Mouse (Mus musculus) embryonic facial prominence, embryonic 13.5 days (tissue): ENCODE data around the gene Grb10. TPM values are rescaled to one million over a fixed set of nuclear protein-coding genes. Genes with fewer than 3 reads are reported as not detected.

Source experiments
- ATAC-seq: fragments of 200-750 bp; cut with Nextera tagmentation; 2 replicates; pipeline ENCODE4 v1.8.0; 2017; ENCODE audit warnings: low read depth; ENCODE audit not compliant: insufficient number of reproducible peaks, insufficient read depth, low FRiP score, low TSS enrichment
- H3K27ac ChIP-seq: fragments of 300-500 bp; sonication (generic); 2 replicates; pipeline ENCODE4 v1.5.1; 2015; ENCODE audit warnings: moderate library complexity, mild to moderate bottlenecking, inconsistent platforms
- H3K27me3 ChIP-seq: fragments of 300-500 bp; sonication (generic); 2 replicates; pipeline ENCODE4 v1.6.1; 2015; ENCODE audit warnings: mild to moderate bottlenecking, inconsistent platforms
- H3K36me3 ChIP-seq: fragments of 300-500 bp; sonication (generic); 2 replicates; pipeline ENCODE4 v1.6.1; 2015; ENCODE audit warnings: mild to moderate bottlenecking, inconsistent platforms
- H3K4me1 ChIP-seq: fragments of 300-500 bp; sonication (generic); 2 replicates; pipeline ENCODE4 v1.6.1; 2015; ENCODE audit warnings: inconsistent platforms
- H3K4me2 ChIP-seq: fragments of 300-500 bp; sonication (generic); 2 replicates; pipeline ENCODE4 v1.6.1; 2015; ENCODE audit warnings: moderate library complexity, mild to moderate bottlenecking, inconsistent platforms
- H3K4me3 ChIP-seq: fragments of 300-500 bp; sonication (generic); 2 replicates; pipeline ENCODE4 v1.5.1; 2015; ENCODE audit warnings: mild to moderate bottlenecking, inconsistent platforms
- H3K9ac ChIP-seq: fragments of 300-500 bp; sonication (generic); 2 replicates; pipeline ENCODE4 v1.6.1; 2015; ENCODE audit warnings: mild to moderate bottlenecking, inconsistent platforms
- H3K9me3 ChIP-seq: fragments of 300-500 bp; sonication (generic); 2 replicates; pipeline ENCODE4 v1.6.1; 2016; ENCODE audit warnings: inconsistent platforms
- WGBS: fragments of 180-500 bp; shearing (Covaris S2); methylation state at CpG from one replicate; pipeline ENCODE4 v1.1.7; 2015; ENCODE audit warnings: mixed read lengths; 5-methylcytosine and 5-hydroxymethylcytosine counted together
- polyA plus RNA-seq: library from polyadenylated mRNA; unstranded; fragments of >200 nt; fragmentation: Nextera tagmentation; extraction: Ambion mirVana; gene quantifications from 2 replicates; pipeline ENCODE4 v1.2.1, GENCODE M21; 2015

Gene Grb10
- polyA plus RNA-seq, 1 experiment from 2014 or later, result 444 TPM

DNA sequence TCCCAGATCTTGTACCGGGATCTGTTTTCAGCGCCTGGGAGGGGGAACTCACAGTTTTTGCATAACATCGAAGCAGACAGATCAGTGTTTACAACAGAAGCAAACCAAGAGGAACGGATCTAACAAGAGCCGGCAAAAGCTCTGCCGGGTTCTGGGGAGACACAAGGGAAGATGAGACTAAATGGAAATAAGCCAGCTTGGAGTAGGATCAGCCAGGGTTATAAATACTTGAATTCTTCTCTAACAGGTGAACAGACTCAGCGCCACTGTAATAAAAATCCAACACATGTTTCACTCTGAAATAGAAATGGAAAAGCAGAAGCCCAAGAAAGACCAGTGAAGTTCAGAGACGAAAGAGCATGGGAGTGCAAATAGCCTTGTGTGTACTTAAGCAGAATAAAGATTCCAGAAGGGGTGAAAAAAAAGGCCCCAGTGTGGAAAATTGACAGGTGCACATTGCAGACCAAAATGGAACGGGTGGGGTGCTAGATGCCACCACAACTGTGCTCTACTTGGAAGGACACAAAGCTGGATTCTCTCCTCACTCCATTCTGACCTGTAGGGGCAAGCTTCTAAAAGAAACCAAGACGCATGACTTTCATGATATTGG, 145.4 kb downstream of the Grb10 start:
- H3K9me3 ChIP-seq, result no peaks in the 10 kb centered on the region
- 51% methylated on average over 10 of the region's 10 CpGs for WGBS
- no peaks in the 10 kb centered on the region for H3K36me3 ChIP-seq
- no peak for ATAC-seq
- H3K27ac ChIP-seq, result no peak overlapping the region
- no peaks in the 10 kb centered on the region for H3K4me1 ChIP-seq
- no peak overlapping the region for H3K4me3 ChIP-seq
- H3K27me3 ChIP-seq, result no peaks in the 10 kb centered on the region
- H3K4me2 ChIP-seq, result no peak overlapping the region
- no peak overlapping the region for H3K9ac ChIP-seq

DNA sequence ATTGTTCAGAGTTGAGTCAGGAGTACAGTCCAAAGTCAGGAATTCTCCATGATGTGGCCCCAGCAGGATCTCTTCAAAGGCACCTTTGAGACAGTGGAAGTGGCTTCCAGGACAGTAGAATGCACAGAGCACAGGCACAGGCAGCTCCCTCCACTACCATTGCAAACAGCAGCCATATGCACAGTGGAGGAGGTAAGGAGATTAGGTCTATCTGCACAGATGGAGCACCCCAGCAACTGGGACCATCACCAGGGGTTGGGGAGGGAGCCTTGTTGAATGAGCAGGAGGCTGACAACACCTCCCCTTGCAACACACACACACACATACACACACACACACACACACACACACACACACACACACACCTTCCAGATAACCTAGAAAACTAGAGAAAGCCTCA, 146.7 kb downstream of the Grb10 start:
- Histone ChIP-seq H3K9ac (no peak overlapping the region), H3K4me3 (no peak overlapping the region), H3K36me3 (no peaks in the 10 kb centered on the region), H3K4me1 (no peaks in the 10 kb centered on the region), H3K9me3 (no peaks in the 10 kb centered on the region), H3K27ac (no peak overlapping the region), H3K4me2 (no peak overlapping the region), H3K27me3 (no peaks in the 10 kb centered on the region)
- ATAC-seq, result no peak

DNA sequence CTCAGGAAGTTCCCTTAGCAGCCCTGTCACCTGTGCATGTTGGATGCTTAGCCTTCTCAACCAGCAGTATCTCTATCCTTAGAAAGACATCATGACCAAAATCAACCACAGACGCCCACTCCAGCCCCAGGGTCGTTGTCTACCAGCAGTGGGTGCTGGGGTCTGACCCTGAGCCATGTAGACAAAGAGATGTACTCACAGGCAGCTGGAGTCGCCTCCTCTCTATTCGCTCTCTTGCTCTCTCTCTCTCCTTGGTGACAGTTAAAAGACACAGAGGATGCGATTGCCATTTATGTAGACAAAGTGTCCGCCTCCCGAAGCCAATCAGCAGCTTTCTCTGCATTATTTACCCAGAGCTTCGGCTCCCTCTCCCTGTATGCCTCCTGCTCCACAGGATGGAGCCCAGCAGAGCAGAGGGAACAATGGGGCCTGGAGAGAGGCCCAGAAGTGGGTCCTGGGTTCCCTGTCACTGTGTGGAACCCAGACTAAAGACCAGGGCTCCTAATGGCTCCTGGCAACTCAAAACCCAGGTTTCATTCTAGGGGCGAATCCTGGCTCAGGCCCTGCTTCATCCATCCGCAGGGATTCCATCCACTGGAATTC, 148.2 kb downstream of the Grb10 start:
- 67% methylated on average over 10 of the region's 10 CpGs for WGBS
- no peaks in the 10 kb centered on the region for H3K36me3 ChIP-seq
- no peak for ATAC-seq

DNA sequence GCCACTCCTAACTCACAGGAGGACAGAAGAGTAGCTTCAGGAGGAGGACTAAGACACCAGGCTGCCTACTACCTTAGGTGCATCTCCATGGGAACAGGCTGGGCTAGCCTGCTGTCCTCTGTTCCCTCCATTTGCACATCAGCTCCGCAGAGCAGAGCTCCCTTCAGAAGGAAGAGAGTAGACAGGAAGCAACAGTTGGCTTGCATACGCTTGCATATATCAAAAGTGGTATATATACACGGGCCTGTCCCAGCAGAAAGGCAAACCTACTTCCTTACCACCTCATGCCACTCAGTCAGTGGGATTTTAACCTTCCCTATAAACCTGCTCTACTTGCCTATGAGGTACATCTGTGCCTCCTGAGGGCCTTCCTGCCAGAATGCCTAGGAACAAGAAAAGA, 149.8 kb downstream of the Grb10 start:
- no peak overlapping the region for H3K4me2 ChIP-seq
- 74% methylated on average over 3 of the region's 3 CpGs for WGBS
- H3K4me1 ChIP-seq, result peaks cover 22% of the 10 kb centered on the region
- H3K27ac ChIP-seq, result no peak overlapping the region
- no peak overlapping the region for H3K4me3 ChIP-seq
- no peaks in the 10 kb centered on the region for H3K36me3 ChIP-seq
- ATAC-seq, result no peak
- no peaks in the 10 kb centered on the region for H3K9me3 ChIP-seq
- no peak overlapping the region for H3K9ac ChIP-seq
- no peaks in the 10 kb centered on the region for H3K27me3 ChIP-seq

More for the DNA sequence above, 148.2 kb downstream of the Grb10 start:
- no peak overlapping the region for H3K4me3 ChIP-seq
- H3K4me1 ChIP-seq, result peaks cover 13% of the 10 kb centered on the region
- no peak overlapping the region for H3K4me2 ChIP-seq
- no peaks in the 10 kb centered on the region for H3K27me3 ChIP-seq
- no peak overlapping the region for H3K9ac ChIP-seq
- H3K9me3 ChIP-seq, result no peaks in the 10 kb centered on the region
- H3K27ac ChIP-seq, result no peak overlapping the region

DNA sequence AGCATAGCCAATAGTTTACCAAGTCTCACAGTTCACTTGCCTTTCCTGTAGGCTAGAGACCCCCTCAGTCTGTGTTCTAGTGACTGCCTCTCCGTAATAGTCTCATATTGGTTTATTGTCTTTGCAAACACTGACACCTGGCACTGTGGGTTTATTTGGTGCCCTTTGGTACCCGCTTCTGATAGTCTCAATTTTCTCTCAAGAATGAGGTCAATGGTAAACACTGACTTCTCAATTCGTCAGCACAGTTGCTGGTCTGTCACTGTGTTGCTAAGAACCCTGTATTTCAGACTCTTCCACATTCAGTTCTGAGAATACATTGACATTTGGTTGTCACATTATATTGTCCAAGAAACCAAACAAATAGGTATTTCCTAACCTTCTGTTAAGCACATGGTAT, 150.4 kb downstream of the Grb10 start:
- no peak for ATAC-seq
- Histone ChIP-seq H3K9ac (no peak overlapping the region), H3K27me3 (no peaks in the 10 kb centered on the region), H3K27ac (no peak overlapping the region), H3K36me3 (no peaks in the 10 kb centered on the region), H3K4me2 (no peak overlapping the region), H3K4me3 (no peak overlapping the region), H3K9me3 (no peaks in the 10 kb centered on the region), H3K4me1 (peaks cover 22% of the 10 kb centered on the region)
- 79% methylated on average over 3 of the region's 3 CpGs for WGBS

DNA sequence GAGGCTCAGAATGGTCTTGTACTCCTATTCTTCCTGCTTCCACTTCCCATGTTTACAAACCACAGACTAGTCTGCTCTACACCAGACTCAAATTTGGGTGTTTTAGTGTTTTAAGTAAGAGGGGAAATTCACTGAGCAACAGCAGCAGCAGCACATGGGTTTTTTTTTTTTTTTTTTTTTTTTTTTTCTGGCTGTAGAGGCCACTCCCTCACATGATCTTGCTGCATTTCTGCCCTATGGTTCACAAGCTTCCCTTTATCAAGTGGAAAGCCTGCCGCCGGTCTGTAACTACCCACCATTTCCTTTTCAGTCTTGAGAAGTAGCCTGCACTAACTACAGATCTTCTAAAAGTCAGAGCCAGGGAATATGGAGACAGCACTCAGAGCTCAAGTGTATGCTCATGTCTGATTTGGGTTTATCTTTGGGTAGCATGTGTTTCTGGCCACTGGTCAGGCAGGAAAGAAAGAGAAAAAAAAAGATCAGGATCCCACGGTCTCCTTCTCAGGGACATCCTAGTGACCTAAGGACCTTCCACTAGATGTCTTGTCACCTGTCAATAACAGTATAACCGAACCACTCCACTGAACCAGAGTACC, 152.0 kb downstream of the Grb10 start:
- H3K27ac ChIP-seq, result peak overlapping the region; percentile 8; the same call in 1 of the 2 replicates
- ATAC-seq, result no peak
- no peaks in the 10 kb centered on the region for H3K27me3 ChIP-seq
- 48% methylated on average over 4 of the region's 4 CpGs for WGBS
- H3K9ac ChIP-seq, result no peak overlapping the region
- no peaks in the 10 kb centered on the region for H3K36me3 ChIP-seq
- no peak overlapping the region for H3K4me3 ChIP-seq
- no peaks in the 10 kb centered on the region for H3K9me3 ChIP-seq
- H3K4me2 ChIP-seq, result no peak overlapping the region
- peaks cover 24% of the 10 kb centered on the region for H3K4me1 ChIP-seq

DNA sequence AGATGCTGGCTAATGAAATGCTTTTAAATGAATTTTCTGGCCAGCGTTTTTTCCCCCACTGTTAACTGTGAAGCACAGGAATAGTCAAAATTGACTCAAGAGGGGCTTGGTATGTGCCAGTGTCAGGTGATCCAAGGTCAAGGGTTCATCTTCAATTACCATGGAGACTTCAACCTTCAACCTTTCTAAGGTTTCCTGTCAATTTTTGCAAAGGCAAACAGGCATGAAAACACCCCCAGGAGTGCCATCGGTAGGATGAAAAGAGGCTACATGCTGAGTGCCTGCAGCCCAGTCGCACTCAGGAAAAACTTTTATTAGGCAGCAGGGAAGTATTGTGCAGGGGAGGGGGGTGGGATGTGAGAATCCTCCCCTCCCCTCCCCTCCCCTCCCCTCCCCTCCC, 152.6 kb downstream of the Grb10 start:
- Histone ChIP-seq H3K9ac (no peak overlapping the region), H3K27me3 (no peaks in the 10 kb centered on the region), H3K4me1 (peaks cover 30% of the 10 kb centered on the region), H3K9me3 (no peaks in the 10 kb centered on the region), H3K4me3 (no peak overlapping the region), H3K4me2 (no peak overlapping the region), H3K27ac (peak overlapping the region; percentile 77), H3K36me3 (no peaks in the 10 kb centered on the region)
- WGBS, result 6% methylated on average over 3 of the region's 3 CpGs
- no peak for ATAC-seq

DNA sequence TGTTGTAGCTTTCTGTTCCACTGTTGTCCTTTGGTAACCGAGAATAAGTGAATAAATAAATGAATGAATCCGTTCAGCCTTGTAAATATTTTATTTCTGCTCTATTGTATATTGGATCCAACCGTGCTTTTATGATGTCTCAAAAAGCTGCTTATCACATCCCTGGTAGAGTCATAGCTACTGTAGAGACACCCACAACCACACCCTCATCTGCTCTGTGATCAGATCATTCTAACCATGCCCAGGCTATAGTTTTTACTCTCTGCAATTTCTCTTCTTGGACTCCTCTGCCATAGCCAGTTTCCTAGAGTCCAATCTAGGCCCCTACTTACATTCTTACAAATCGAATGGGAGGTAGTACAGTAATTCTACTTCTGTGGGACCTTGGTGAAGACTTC, 153.2 kb downstream of the Grb10 start:
- no peaks in the 10 kb centered on the region for H3K36me3 ChIP-seq
- no peaks in the 10 kb centered on the region for H3K27me3 ChIP-seq
- 78% methylated on average over 4 of the region's 4 CpGs for whole genome bisulfite sequencing
- no peaks in the 10 kb centered on the region for H3K9me3 ChIP-seq
- ATAC-seq, result no peak
- no peak overlapping the region for H3K9ac ChIP-seq
- H3K4me3 ChIP-seq, result no peak overlapping the region
- H3K4me1 ChIP-seq, result peaks cover 36% of the 10 kb centered on the region
- H3K4me2 ChIP-seq, result no peak overlapping the region
- peak overlapping the region; percentile 77 for H3K27ac ChIP-seq

DNA sequence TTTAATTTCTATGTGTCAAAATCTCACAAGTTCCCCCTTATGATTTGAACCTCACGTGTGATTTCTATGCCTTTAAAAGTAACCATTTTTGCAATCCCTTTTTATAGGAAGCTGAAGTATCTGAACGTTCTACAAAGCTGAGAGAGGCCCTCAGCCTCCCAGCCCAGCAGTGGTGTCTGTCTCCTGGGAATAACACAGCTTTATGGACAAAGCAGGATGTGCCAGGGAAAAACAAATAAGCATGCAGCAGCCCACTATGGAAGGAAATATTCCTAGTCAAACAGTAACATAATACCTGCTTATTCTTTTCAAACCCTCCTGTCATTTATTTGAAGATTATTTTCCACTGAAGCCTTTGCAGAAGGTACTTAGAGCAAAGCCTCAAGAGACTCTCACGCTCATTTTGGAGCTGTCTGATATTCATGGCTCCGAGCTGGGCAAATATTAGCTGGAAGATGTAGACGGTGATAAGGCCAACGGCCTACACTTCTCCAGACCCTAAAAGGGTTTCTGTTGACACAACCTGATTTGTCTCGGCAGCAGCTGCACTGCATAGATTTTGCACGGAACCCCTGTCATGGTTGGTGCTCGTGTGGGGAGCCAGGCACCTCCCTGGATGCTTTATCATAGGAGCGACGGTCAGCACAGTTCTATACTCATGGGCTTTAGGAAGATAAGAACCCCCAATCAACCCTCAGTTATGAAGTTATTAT, 153.8 kb downstream of the Grb10 start:
- no peak for ATAC-seq
- no peak overlapping the region; the same call in 1 of the 2 replicates for H3K4me2 ChIP-seq
- no peak overlapping the region for H3K4me3 ChIP-seq
- 31% methylated on average over 11 of the region's 11 CpGs for WGBS
- H3K27me3 ChIP-seq, result no peaks in the 10 kb centered on the region
- H3K36me3 ChIP-seq, result no peaks in the 10 kb centered on the region
- no peaks in the 10 kb centered on the region for H3K9me3 ChIP-seq
- peaks cover 42% of the 10 kb centered on the region for H3K4me1 ChIP-seq
- no peak overlapping the region for H3K9ac ChIP-seq
- H3K27ac ChIP-seq, result peak overlapping the region; percentile 77

DNA sequence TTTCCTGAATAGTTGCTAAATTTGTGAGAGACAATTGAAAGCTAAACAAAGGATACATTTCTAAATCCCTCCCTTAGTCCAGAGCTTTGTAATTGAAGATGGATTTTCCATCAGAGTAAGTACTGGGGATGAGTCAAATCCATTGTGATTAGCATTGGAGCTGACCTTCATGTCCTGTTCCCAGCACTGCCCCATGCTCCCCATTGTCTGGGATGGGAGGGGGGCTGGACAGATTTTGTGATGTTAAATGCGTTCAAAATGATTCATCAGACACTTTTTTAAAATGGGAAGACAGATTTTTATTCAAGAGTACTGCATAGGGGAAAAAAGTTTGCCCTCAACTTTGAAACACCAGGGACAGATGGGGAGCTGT, 156.7 kb downstream of the Grb10 start:
- H3K27me3 ChIP-seq, result no peaks in the 10 kb centered on the region
- no peaks in the 10 kb centered on the region for H3K9me3 ChIP-seq
- H3K36me3 ChIP-seq, result no peaks in the 10 kb centered on the region
- no peak overlapping the region for H3K9ac ChIP-seq
- H3K4me2 ChIP-seq, result no peak overlapping the region
- peaks cover 69% of the 10 kb centered on the region for H3K4me1 ChIP-seq
- H3K4me3 ChIP-seq, result no peak overlapping the region
- 56% methylated on average over 1 of the region's 1 CpGs for WGBS
- H3K27ac ChIP-seq, result peak overlapping the region; percentile 22; the same call in 1 of the 2 replicates
- no peak for ATAC-seq

DNA sequence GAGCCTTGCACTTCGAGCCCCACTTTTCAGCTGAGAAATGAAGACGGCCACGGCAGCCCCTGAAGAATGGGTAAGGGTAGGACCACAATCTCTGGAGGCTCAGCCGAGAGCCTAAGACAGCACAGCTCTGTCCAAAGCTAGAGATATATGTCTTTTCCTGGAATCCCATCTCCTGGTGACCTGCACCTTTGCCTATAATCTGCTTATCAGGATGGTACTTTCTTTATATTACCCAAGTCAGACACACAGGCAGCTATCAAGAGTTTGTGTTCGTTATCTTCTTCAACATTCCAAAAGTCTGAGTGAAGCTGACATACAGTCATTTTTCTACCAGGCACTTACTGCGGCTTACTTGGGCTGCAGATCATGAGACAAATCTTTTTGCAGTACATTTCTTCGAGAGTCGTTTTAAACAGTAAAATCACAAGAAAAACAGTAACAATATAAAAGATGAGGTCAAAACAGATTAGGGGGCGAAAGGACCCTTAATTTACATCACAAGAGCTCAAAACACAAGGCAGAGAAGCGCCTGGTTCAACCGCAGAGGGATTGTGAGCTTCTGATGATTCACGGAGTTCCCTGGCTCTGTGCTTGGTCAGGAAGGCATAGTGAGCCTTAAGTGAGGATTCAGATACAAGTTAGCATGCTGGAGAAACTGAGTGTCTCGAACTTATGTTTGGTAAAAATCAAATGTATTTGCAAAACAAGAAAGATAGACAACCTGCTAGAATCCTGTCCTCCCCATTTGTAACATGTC, 157.3 kb downstream of the Grb10 start:
- Histone ChIP-seq H3K4me3 (no peak overlapping the region), H3K27me3 (no peaks in the 10 kb centered on the region), H3K4me1 (peaks cover 65% of the 10 kb centered on the region), H3K9me3 (no peaks in the 10 kb centered on the region), H3K9ac (no peak overlapping the region), H3K4me2 (no peak overlapping the region), H3K36me3 (no peaks in the 10 kb centered on the region), H3K27ac (peak overlapping the region; percentile 98)
- 54% methylated on average over 13 of the region's 13 CpGs for WGBS
- no peak for ATAC-seq
